Mouse (Mus musculus) CH12.LX (cell line): ENCODE data around the gene Mrpl41. TPM values are rescaled to one million over a fixed set of nuclear protein-coding genes. Genes with fewer than 3 reads are reported as not detected.

ENCODE experiments used
- DNase-seq: peaks from one replicate; pipeline ENCODE4 v3.0.0-alpha.2; 2013; ENCODE audit errors: extremely low read depth
- H3K27ac ChIP-seq: 2 replicates; pipeline ENCODE4 v1.5.1; 2012; ENCODE audit warnings: low read depth, mild to moderate bottlenecking, control low read depth, moderate library complexity; ENCODE audit not compliant: insufficient read depth
- H3K27me3 ChIP-seq: replicated peaks from 2 replicates; pipeline ENCODE3; 2012; ENCODE audit warnings: inconsistent platforms
- H3K36me3 ChIP-seq, 2 experiments: replicated peaks in 1 of 2; 2 replicates each; pipeline versions ENCODE3 to v1.6.1; 2012; ENCODE audit warnings: inconsistent platforms in 1 of 2, low read length in 1 of 2, mild to moderate bottlenecking in 1 of 2, mixed read lengths in 1 of 2, moderate library complexity in 1 of 2; ENCODE audit not compliant: control insufficient read depth in 1 of 2, insufficient read depth in 1 of 2
- H3K4me1 ChIP-seq, 2 experiments: 2 replicates each; pipeline ENCODE4 v1.6.1; 2012; ENCODE audit warnings: inconsistent platforms in 1 of 2, moderate library complexity in 1 of 2; ENCODE audit not compliant: insufficient read depth in 2 of 2, control insufficient read depth in 1 of 2
- H3K4me2 ChIP-seq: 2 replicates; pipeline ENCODE4 v1.6.1; 2012; ENCODE audit warnings: low read depth, mild to moderate bottlenecking, control low read depth; ENCODE audit not compliant: poor library complexity, insufficient read depth, severe bottlenecking
- H3K4me3 ChIP-seq, 3 experiments: fragments of 150-350 bp in 1 of 3; sonication (generic) in 1 of 3; replicated peaks in 1 of 3; 2 replicates each; pipeline versions ENCODE3 to v1.5.1; 2011 to 2012; ENCODE audit warnings: low read depth in 2 of 3, low read length in 2 of 3, mild to moderate bottlenecking in 2 of 3, moderate library complexity in 2 of 3, control low read depth in 1 of 3, improper control_type of control experiment in 1 of 3, inconsistent platforms in 1 of 3, mixed read lengths in 1 of 3; ENCODE audit not compliant: poor library complexity in 1 of 3
- H3K79me2 ChIP-seq: replicated peaks from 2 replicates; pipeline ENCODE4 v1.6.1; 2012; ENCODE audit warnings: mild to moderate bottlenecking, moderate library complexity; ENCODE audit not compliant: control insufficient read depth, poor library complexity, insufficient read depth, severe bottlenecking; ENCODE audit errors: extremely low read depth
- H3K9ac ChIP-seq: 2 replicates; pipeline ENCODE4 v1.6.1; 2012; ENCODE audit warnings: low read depth, mild to moderate bottlenecking, control low read depth, moderate library complexity; ENCODE audit not compliant: insufficient read depth
- H3K9me3 ChIP-seq: replicated peaks from 2 replicates; pipeline ENCODE3; 2012; ENCODE audit warnings: low read length, inconsistent platforms, mixed read lengths
- BHLHE40 ChIP-seq: IDR thresholded peaks from 2 replicates; pipeline ENCODE4 v1.6.1; 2011; ENCODE audit warnings: mild to moderate bottlenecking, low read depth, low read length, improper control_type of control experiment
- CHD1 ChIP-seq: IDR thresholded peaks from 2 replicates; pipeline ENCODE4 v1.6.1; 2012; ENCODE audit warnings: low read depth, low read length, improper control_type of control experiment, inconsistent platforms
- CTCF ChIP-seq, 2 experiments: IDR thresholded peaks in 1 of 2; conservative IDR thresholded peaks in 1 of 2; 2 replicates each; pipeline ENCODE4 v1.5.1; 2011 to 2012; ENCODE audit warnings: low read depth in 2 of 2, low read length in 2 of 2, improper control_type of control experiment in 1 of 2, inconsistent platforms in 1 of 2, mild to moderate bottlenecking in 1 of 2, moderate library complexity in 1 of 2
- E2F4 ChIP-seq: IDR thresholded peaks from 2 replicates; pipeline ENCODE4 v1.6.1; 2011; ENCODE audit warnings: low read depth, low read length, improper control_type of control experiment; ENCODE audit not compliant: insufficient replicate concordance
- ELF1 ChIP-seq: IDR thresholded peaks from 2 replicates; pipeline ENCODE4 v1.6.1; 2014; ENCODE audit warnings: low read depth, mild to moderate bottlenecking, inconsistent platforms, low read length, improper control_type of control experiment
- EP300 ChIP-seq: IDR thresholded peaks from 2 replicates; pipeline ENCODE4 v1.6.1; 2011; ENCODE audit warnings: low read length, improper control_type of control experiment
- ETS1 ChIP-seq: conservative IDR thresholded peaks from 2 replicates; pipeline ENCODE4 v1.6.1; 2012; ENCODE audit warnings: low read depth, mild to moderate bottlenecking, inconsistent platforms, low read length, improper control_type of control experiment, moderate library complexity
- GABPA ChIP-seq: IDR thresholded peaks from 2 replicates; pipeline ENCODE4 v1.6.1; 2012; ENCODE audit warnings: low read depth, low read length, improper control_type of control experiment, inconsistent platforms; ENCODE audit not compliant: insufficient replicate concordance
- IRF4 ChIP-seq: IDR thresholded peaks from 2 replicates; pipeline ENCODE4 v1.6.1; 2014; ENCODE audit warnings: low read depth, mild to moderate bottlenecking, inconsistent platforms, low read length, improper control_type of control experiment
- JUN ChIP-seq: IDR thresholded peaks from 2 replicates; pipeline ENCODE4 v1.6.1; 2011; ENCODE audit warnings: low read depth, mild to moderate bottlenecking, low read length, improper control_type of control experiment, moderate library complexity; ENCODE audit not compliant: insufficient read depth
- JUND ChIP-seq: conservative IDR thresholded peaks from 2 replicates; pipeline ENCODE4 v1.6.1; 2011; ENCODE audit warnings: low read depth, low read length, improper control_type of control experiment
- KAT2A ChIP-seq: IDR thresholded peaks from 2 replicates; pipeline ENCODE4 v1.6.1; 2012; ENCODE audit warnings: low read length, improper control_type of control experiment, inconsistent platforms; ENCODE audit not compliant: insufficient replicate concordance
- MAFK ChIP-seq: IDR thresholded peaks from 2 replicates; pipeline ENCODE4 v1.6.1; 2011; ENCODE audit warnings: low read length, improper control_type of control experiment; ENCODE audit not compliant: insufficient replicate concordance
- MAX ChIP-seq: IDR thresholded peaks from 2 replicates; pipeline ENCODE4 v1.6.1; 2011; ENCODE audit warnings: low read length, improper control_type of control experiment
- MAZ ChIP-seq: IDR thresholded peaks from 2 replicates; pipeline ENCODE4 v1.6.1; 2012; ENCODE audit warnings: low read depth, mild to moderate bottlenecking, inconsistent platforms, low read length, improper control_type of control experiment, moderate library complexity
- MEF2A ChIP-seq: IDR thresholded peaks from 2 replicates; pipeline ENCODE4 v1.6.1; 2014; ENCODE audit warnings: low read depth, mild to moderate bottlenecking, inconsistent platforms, low read length, improper control_type of control experiment, borderline replicate concordance
- MXI1 ChIP-seq: IDR thresholded peaks from 2 replicates; pipeline ENCODE4 v1.6.1; 2011; ENCODE audit warnings: mild to moderate bottlenecking, low read depth, low read length, improper control_type of control experiment
- MYC ChIP-seq: IDR thresholded peaks from 2 replicates; pipeline ENCODE4 v1.6.1; 2011; ENCODE audit warnings: low read depth, mild to moderate bottlenecking, improper control_type of control experiment, low read length
- NELFE ChIP-seq: IDR thresholded peaks from 2 replicates; pipeline ENCODE4 v1.6.1; 2011; ENCODE audit warnings: low read depth, low read length, improper control_type of control experiment
- POLR2AphosphoS2 ChIP-seq: IDR thresholded peaks from 2 replicates; pipeline ENCODE4 v1.6.1; 2011; ENCODE audit warnings: low read depth, low read length, improper control_type of control experiment
- SIN3A ChIP-seq: IDR thresholded peaks from 2 replicates; pipeline ENCODE4 v1.6.1; 2012; ENCODE audit warnings: low read length, improper control_type of control experiment, inconsistent platforms
- SMC3 ChIP-seq: IDR thresholded peaks from 2 replicates; pipeline ENCODE4 v1.6.1; 2011; ENCODE audit warnings: low read depth, low read length, improper control_type of control experiment
- UBTF ChIP-seq: IDR thresholded peaks from 2 replicates; pipeline ENCODE4 v1.6.1; 2012; ENCODE audit warnings: low read depth, mild to moderate bottlenecking, inconsistent platforms, low read length, improper control_type of control experiment, moderate library complexity
- USF1 ChIP-seq: IDR thresholded peaks from 2 replicates; pipeline ENCODE4 v1.6.1; 2014; ENCODE audit warnings: low read depth, mild to moderate bottlenecking, inconsistent platforms, low read length, improper control_type of control experiment
- ZC3H11A ChIP-seq: IDR thresholded peaks from 2 replicates; pipeline ENCODE4 v1.6.1; 2012; ENCODE audit warnings: low read depth, mild to moderate bottlenecking, inconsistent platforms, low read length, improper control_type of control experiment
- ZKSCAN1 ChIP-seq: IDR thresholded peaks from 2 replicates; pipeline ENCODE4 v1.6.1; 2012; ENCODE audit warnings: low read depth, inconsistent platforms, low read length, improper control_type of control experiment, borderline replicate concordance
- ZNF384 ChIP-seq: IDR thresholded peaks from 2 replicates; pipeline ENCODE4 v1.6.1; 2012; ENCODE audit warnings: low read depth, low read length, improper control_type of control experiment, inconsistent platforms
- dilution Hi-C: fragments of 300-500 bp; cut with MboI; formaldehyde crosslinking; loops from 2 replicates; pipeline ENCODE4 v1.14.3; 2020; ENCODE audit warnings: low sequenced_read_pairs; ENCODE audit not compliant: extremely low pct_unique_long_range_greater_than_20kb, extremely low pct_ligation_motif_present
- in situ Hi-C: fragments of 300-500 bp; cut with MboI; formaldehyde crosslinking; loops from 3 replicates; pipeline ENCODE4 v1.14.3; 2019; ENCODE audit warnings: low sequenced_read_pairs, low pct_ligation_motif_present, low pct_unique_long_range_greater_than_20kb, mixed read lengths
- polyA plus RNA-seq: library from polyadenylated mRNA; unstranded; fragments of >175 nt; gene quantifications from 2 replicates; pipeline ENCODE4 v1.2.1, GENCODE M21; 2012; ENCODE audit warnings: low read depth; ENCODE audit not compliant: insufficient read length
- total RNA-seq, 2 experiments: library from RNA; depleted of rRNA; stranded (reverse); fragments of 300-350 nt in 1 of 2; fragments of >200 nt in 1 of 2; gene quantifications; 2 replicates each; pipeline ENCODE4 v1.2.3; 2012 to 2014

Gene Mrpl41
- total and polyA plus RNA-seq, 3 experiments, result 58.3 to 118 (median 77.8) TPM

DNA sequence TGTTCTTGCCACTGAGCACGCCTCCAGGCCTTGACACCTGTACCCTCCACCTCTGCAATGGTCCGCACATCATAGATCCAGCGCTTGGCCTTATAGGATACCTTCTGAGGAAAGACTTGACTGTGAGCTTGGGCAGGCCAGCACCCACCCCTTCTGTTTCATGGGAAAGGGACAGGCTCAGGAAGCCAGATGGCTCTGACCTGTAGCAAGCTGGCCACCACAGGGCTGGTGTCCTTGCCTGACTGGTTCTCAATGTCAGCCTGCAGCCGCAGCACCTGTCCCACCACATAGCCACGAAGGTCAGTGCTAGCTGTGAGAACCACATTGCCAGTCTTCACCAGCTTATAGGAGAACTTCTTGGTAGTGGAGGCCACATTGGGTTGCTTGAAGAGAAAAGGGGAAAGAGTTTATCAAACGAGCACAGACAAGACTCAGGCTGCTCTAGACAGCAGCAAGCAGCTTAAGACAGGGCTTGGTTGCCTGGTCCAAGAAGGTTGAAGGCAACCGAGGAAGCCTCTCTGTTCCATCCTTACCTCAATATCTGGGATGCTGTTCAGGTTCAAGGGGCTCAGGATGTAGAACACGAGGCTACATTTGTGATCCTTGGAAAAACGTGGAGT, 48.4 kb downstream of the Mrpl41 start:
- Histone ChIP-seq H3K4me1 (peaks cover 7 to 27% of the 10 kb centered on the region in 2 experiments), H3K36me3 (peaks cover 18 to 37% of the 10 kb centered on the region in 2 experiments), H3K4me2 (no peak overlapping the region), H3K9me3 (no peaks in the 10 kb centered on the region), H3K79me2 (no peaks in the 10 kb centered on the region), H3K9ac (no peak overlapping the region), H3K27ac (no peak overlapping the region), H3K4me3 (no peak overlapping the region), H3K27me3 (no peaks in the 10 kb centered on the region)
- dilution Hi-C loops (no loop called here), in situ Hi-C loops (no loop called here)
- DNase-seq, result no peak
- TF ChIP-seq BHLHE40, result no peak
- TF ChIP-seq CTCF (conservative IDR thresholded peaks at IDR 0.05 in 1 of 2, IDR thresholded peaks at IDR 0.05 in 1 of 2; ENCODE audit: low read depth in 2 of 2, low read length in 2 of 2), result no peak
- no peak for TF ChIP-seq CHD1
- no peak for TF ChIP-seq GABPA
- TF ChIP-seq USF1, result no peak
- no peak for TF ChIP-seq MAFK
- TF ChIP-seq SIN3A, result no peak
- TF ChIP-seq ZKSCAN1, result no peak
- no peak for TF ChIP-seq MEF2A
- no peak for TF ChIP-seq ZNF384
- no peak for TF ChIP-seq NELFE
- no peak for TF ChIP-seq MYC
- no peak for TF ChIP-seq POLR2AphosphoS2
- TF ChIP-seq E2F4, result no peak
- no peak for TF ChIP-seq MXI1
- TF ChIP-seq IRF4, result no peak
- no peak for TF ChIP-seq EP300
- TF ChIP-seq JUND, result no peak
- TF ChIP-seq ETS1, result no peak

DNA sequence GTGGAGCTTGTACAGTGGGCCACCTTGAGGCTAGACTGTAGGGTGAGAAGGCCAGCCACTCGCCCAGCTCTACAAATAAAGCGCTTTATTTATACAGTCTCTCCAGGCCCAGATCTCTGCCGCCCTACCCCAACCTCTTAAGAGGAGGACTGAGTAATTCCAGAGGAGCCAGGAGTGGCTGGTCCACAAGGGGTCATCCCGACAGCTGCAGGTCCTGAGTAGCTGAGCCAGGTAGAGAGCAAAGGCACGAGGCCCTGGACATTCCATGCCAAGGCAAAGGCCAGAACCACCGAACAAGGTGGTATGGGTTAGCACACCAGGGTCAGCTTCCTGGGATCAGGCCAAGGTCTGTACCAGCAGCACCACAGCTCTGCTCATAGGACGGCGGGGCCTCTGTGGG, 49.6 kb downstream of the Mrpl41 start:
- Histone ChIP-seq H3K4me2 (no peak overlapping the region), H3K4me3 (no peak overlapping the region), H3K27me3 (no peaks in the 10 kb centered on the region), H3K79me2 (no peaks in the 10 kb centered on the region), H3K9me3 (no peaks in the 10 kb centered on the region), H3K27ac (no peak overlapping the region), H3K4me1 (peaks cover 7 to 29% of the 10 kb centered on the region in 2 experiments), H3K9ac (no peak overlapping the region), H3K36me3 (peaks cover 18 to 34% of the 10 kb centered on the region in 2 experiments)
- dilution Hi-C loops, result no loop called here
- no peak for DNase-seq
- TF ChIP-seq NELFE (no peak), MAZ (no peak), ZNF384 (no peak), UBTF (no peak), IRF4 (no peak), ZKSCAN1 (no peak), MAX (no peak), ZC3H11A (no peak), JUN (no peak), ELF1 (no peak), CHD1 (no peak), KAT2A (no peak), GABPA (no peak), SMC3 (no peak)
- in situ Hi-C loops, result no loop called here
